Mouse (Mus musculus) thymus, postnatal 4 days (tissue): ENCODE data around the gene B3gnt5.
A peak's percentile ranks its signal among the peaks of the same experiment; 100 is the strongest.
"Not testable (repeated sequence)": the region's sequence is repeated elsewhere in the genome, so short reads cannot be mapped to it uniquely, and the experiment has no call there.

Source experiments
- DNase-seq: peaks from one replicate; pipeline ENCODE4 v3.0.0; 2021

Gene B3gnt5

GRCm38 (mm10) chr16:19760074-19760473 is at the start of gene B3gnt5:
B3gnt5 (plus strand) TSS chr16:19760208.
- peak; percentile 51 for DNase-seq

- no peak for DNase-seq
Observed at GRCm38 (mm10) chr16:19720959-19721358, 39.0 kb upstream of the B3gnt5 start.

GRCm38 (mm10) chr16:19724139-19724538 is 35.9 kb upstream of the B3gnt5 start:
- DNase-seq: not testable (repeated sequence)

GRCm38 (mm10) chr16:19732896-19733295 is 27.1 kb upstream of the B3gnt5 start:
- no peak for DNase-seq

- DNase-seq: peak; percentile 66
Observed at GRCm38 (mm10) chr16:19760505-19761496, 793 bp downstream of the B3gnt5 start.

GRCm38 (mm10) chr16:19761691-19762090 is 1.7 kb downstream of the B3gnt5 start:
- no peak for DNase-seq

- DNase-seq: peak; percentile 22
Observed at GRCm38 (mm10) chr16:19766107-19766506, 6.1 kb downstream of the B3gnt5 start.

- no peak for DNase-seq
Observed at GRCm38 (mm10) chr16:19768046-19768445, 8.0 kb downstream of the B3gnt5 start.

- DNase-seq: no peak
Observed at GRCm38 (mm10) chr16:19772013-19772412, 12.0 kb downstream of the B3gnt5 start.

- DNase-seq: no peak
Observed at GRCm38 (mm10) chr16:19786386-19787090, 26.5 kb downstream of the B3gnt5 start.

- DNase-seq: no peak
Observed at GRCm38 (mm10) chr16:19789914-19790313, 29.9 kb downstream of the B3gnt5 start.

GRCm38 (mm10) chr16:19818801-19819200 is 58.8 kb downstream of the B3gnt5 start:
- DNase-seq: no peak
